Mouse (Mus musculus) heart, postnatal 0 days (tissue): ENCODE results near the gene Spata2. TPM values are rescaled to one million over a fixed set of nuclear protein-coding genes. Genes with fewer than 3 reads are reported as not detected.
A peak's percentile ranks its signal among the peaks of the same experiment; 100 is the strongest.

Source experiments
- ATAC-seq: fragments of 200-750 bp; cut with Nextera tagmentation; 2 replicates; pipeline ENCODE4 v1.8.0; 2017; ENCODE audit warnings: low read depth, moderate number of reproducible peaks, moderate library complexity; ENCODE audit not compliant: insufficient read depth
- DNase-seq: peaks from one replicate; pipeline ENCODE4 v3.0.0-alpha.2; 2016; ENCODE audit warnings: low spot score
- H3K27ac ChIP-seq: fragments of 300-500 bp; sonication (generic); 2 replicates; pipeline ENCODE4 v1.5.1; 2014; ENCODE audit warnings: low read depth, mild to moderate bottlenecking
- H3K27me3 ChIP-seq: fragments of 300-500 bp; sonication (generic); 2 replicates; pipeline ENCODE4 v1.6.1; 2014; ENCODE audit warnings: low read length, mixed read lengths; ENCODE audit not compliant: control insufficient read depth, insufficient read depth
- H3K36me3 ChIP-seq: fragments of 300-500 bp; sonication (generic); replicated peaks from 2 replicates; pipeline ENCODE4 v1.6.1; 2014; ENCODE audit warnings: low read length, mixed read lengths; ENCODE audit not compliant: control insufficient read depth, insufficient read depth
- H3K4me1 ChIP-seq: fragments of 300-500 bp; sonication (generic); 2 replicates; pipeline ENCODE4 v1.6.1; 2014; ENCODE audit warnings: antibody characterized with exemption; ENCODE audit not compliant: control insufficient read depth, insufficient read depth
- H3K4me2 ChIP-seq: fragments of 300-500 bp; sonication (generic); 2 replicates; pipeline ENCODE4 v1.6.1; 2014; ENCODE audit warnings: low read depth, mild to moderate bottlenecking, low read length, moderate library complexity
- H3K4me3 ChIP-seq: fragments of 300-500 bp; sonication (generic); 2 replicates; pipeline ENCODE4 v1.5.1; 2014; ENCODE audit warnings: low read depth, low read length
- H3K9ac ChIP-seq: fragments of 300-500 bp; sonication (generic); replicated peaks from 2 replicates; pipeline ENCODE4 v1.6.1; 2014; ENCODE audit warnings: low read depth, low read length, mixed read lengths
- H3K9me3 ChIP-seq: fragments of 300-500 bp; sonication (generic); replicated peaks from 2 replicates; pipeline ENCODE4 v1.6.1; 2016; ENCODE audit warnings: low read length; ENCODE audit not compliant: control insufficient read depth
- CTCF ChIP-seq: IDR thresholded peaks from 2 replicates; pipeline ENCODE4 v1.5.1; 2016; ENCODE audit warnings: antibody characterized with exemption, control low read depth, low read depth
- EP300 ChIP-seq: IDR thresholded peaks from 2 replicates; pipeline ENCODE4 v1.6.1; 2016; ENCODE audit warnings: antibody characterized with exemption, low read depth
- WGBS: fragments of 180-500 bp; shearing (Covaris S2); extraction: QIAGEN DNeasy Blood & Tissue Kit; methylation state at CpG from one replicate; pipeline ENCODE4 v1.1.7; 2014; 5-methylcytosine and 5-hydroxymethylcytosine counted together
- polyA plus RNA-seq: library from polyadenylated mRNA; unstranded; fragments of >200 nt; fragmentation: Nextera tagmentation; extraction: Ambion mirVana; gene quantifications from 2 replicates; pipeline ENCODE4 v1.2.1, GENCODE M21; 2015
- total RNA-seq: library from RNA; depleted of rRNA; stranded (reverse); fragments of >200 nt; gene quantifications from 2 replicates; pipeline ENCODE4 v1.2.3, GENCODE M21; 2014; ENCODE audit warnings: low replicate concordance

The Spata2 gene
- total and polyA plus RNA-seq, 2 experiments from 2014 or later, result 12.2 to 17.2 TPM

DNA sequence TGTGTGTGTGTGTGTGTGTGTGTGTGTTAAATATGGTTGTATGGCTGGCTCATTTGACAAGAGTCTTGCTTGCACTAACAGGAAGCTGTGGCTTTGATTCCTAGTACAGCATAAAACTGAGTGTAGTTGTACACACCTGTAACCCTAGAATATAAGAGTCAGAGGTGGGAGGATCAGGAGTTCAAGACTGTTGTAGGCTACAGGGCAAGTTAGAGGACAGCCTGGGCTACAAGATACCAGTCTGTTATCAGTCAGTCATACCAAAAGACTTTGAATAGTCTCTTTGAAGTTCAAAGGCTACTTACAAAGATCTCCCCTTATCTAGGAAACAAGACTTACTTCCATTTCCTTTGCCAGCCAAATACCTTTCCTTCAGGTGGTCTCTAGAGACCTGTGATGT is 41.2 kb upstream of the Spata2 start:
- DNase-seq, result no peak
- ATAC-seq, result no peak
- Histone ChIP-seq H3K9ac (no peak overlapping the region), H3K9me3 (no peaks in the 10 kb centered on the region), H3K27ac (no peak overlapping the region), H3K36me3 (no peaks in the 10 kb centered on the region), H3K4me1 (peaks cover 6% of the 10 kb centered on the region), H3K4me2 (no peak overlapping the region), H3K27me3 (peaks cover 23% of the 10 kb centered on the region), H3K4me3 (no peak overlapping the region)
- TF ChIP-seq EP300 (no peak), CTCF (no peak)

- peaks cover 14% of the 10 kb centered on the region for H3K27me3 ChIP-seq
- no peak overlapping the region for H3K9ac ChIP-seq
- no peaks in the 10 kb centered on the region for H3K4me1 ChIP-seq
- H3K9me3 ChIP-seq, result no peaks in the 10 kb centered on the region
- TF ChIP-seq EP300 (no peak), CTCF (peak; percentile 85)
- no peak overlapping the region for H3K4me3 ChIP-seq
- no peaks in the 10 kb centered on the region for H3K36me3 ChIP-seq
- DNase-seq (no peak), ATAC-seq (no peak)
- WGBS, result 19% methylated on average over 13 of the region's 13 CpGs
- no peak overlapping the region for H3K27ac ChIP-seq
- H3K4me2 ChIP-seq, result no peak overlapping the region
Measured at GRCm38 (mm10) chr2:167532131-167532530, 39.4 kb upstream of the Spata2 start.

DNA sequence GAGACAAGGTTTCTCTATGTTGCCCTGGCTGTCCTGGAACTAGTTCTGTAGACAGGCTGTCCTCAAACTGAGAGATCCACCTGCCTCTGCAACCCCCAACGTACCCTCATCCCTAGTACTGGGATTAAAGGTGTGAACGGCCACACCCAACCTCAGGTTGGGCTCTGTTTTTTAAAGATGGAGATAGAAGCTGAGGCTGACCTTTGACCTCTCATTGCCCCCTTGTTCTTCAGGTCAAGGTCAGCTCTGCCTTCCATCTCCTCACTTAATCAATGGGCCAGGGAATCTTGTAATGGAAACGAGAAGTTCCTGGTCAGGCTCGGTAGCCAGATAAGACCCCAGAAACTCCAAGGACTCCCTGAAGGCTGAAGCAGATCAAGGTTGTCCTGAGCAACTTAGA is 37.8 kb upstream of the Spata2 start:
- DNase-seq (no peak), ATAC-seq (no peak)
- H3K27me3 ChIP-seq, result no peaks in the 10 kb centered on the region
- 75% methylated on average over 4 of the region's 4 CpGs for WGBS
- H3K36me3 ChIP-seq, result no peaks in the 10 kb centered on the region
- no peak overlapping the region for H3K27ac ChIP-seq
- H3K9me3 ChIP-seq, result no peaks in the 10 kb centered on the region
- no peak overlapping the region for H3K4me3 ChIP-seq
- no peak overlapping the region for H3K4me2 ChIP-seq
- H3K9ac ChIP-seq, result no peak overlapping the region
- no peaks in the 10 kb centered on the region for H3K4me1 ChIP-seq
- TF ChIP-seq CTCF (no peak), EP300 (no peak)

GRCm38 (mm10) chr2:167529935-167530513 is 37.3 kb upstream of the Spata2 start:
- H3K4me2 ChIP-seq, result no peak overlapping the region
- H3K4me3 ChIP-seq, result no peak overlapping the region
- no peaks in the 10 kb centered on the region for H3K4me1 ChIP-seq
- DNase-seq (no peak), ATAC-seq (no peak)
- H3K27ac ChIP-seq, result no peak overlapping the region
- no peaks in the 10 kb centered on the region for H3K36me3 ChIP-seq
- WGBS, result 65% methylated on average over 5 of the region's 5 CpGs
- TF ChIP-seq EP300 (no peak), CTCF (no peak)
- H3K9me3 ChIP-seq, result no peaks in the 10 kb centered on the region
- H3K9ac ChIP-seq, result no peak overlapping the region
- H3K27me3 ChIP-seq, result no peaks in the 10 kb centered on the region

DNA sequence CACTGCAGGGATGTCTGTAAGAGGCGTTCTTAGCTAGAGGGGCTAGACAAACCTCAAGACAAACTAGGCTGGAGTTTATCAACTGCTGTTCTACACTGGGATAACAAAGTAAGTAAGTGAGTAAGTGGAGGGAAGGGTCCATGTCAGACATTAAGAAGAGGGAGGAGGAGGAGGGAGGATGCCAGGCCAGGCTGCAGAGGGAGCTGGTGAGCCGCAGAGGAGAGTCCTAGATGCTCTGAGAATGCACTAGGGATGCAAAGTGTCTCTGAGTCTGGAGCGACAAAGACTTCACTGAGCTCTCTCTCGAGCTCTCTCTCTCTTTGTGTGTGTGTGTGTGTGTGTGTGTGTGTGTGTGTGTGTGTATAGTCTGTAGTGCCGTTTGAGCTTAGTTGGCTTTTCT is 35.6 kb upstream of the Spata2 start:
- Histone ChIP-seq H3K4me1 (no peaks in the 10 kb centered on the region), H3K9ac (no peak overlapping the region), H3K4me3 (no peak overlapping the region), H3K4me2 (no peak overlapping the region), H3K27me3 (no peaks in the 10 kb centered on the region), H3K27ac (no peak overlapping the region), H3K36me3 (no peaks in the 10 kb centered on the region), H3K9me3 (no peaks in the 10 kb centered on the region)
- 24% methylated on average over 5 of the region's 5 CpGs for WGBS
- TF ChIP-seq EP300 (no peak), CTCF (peak; percentile 43)
- DNase-seq (no peak), ATAC-seq (no peak)

DNA sequence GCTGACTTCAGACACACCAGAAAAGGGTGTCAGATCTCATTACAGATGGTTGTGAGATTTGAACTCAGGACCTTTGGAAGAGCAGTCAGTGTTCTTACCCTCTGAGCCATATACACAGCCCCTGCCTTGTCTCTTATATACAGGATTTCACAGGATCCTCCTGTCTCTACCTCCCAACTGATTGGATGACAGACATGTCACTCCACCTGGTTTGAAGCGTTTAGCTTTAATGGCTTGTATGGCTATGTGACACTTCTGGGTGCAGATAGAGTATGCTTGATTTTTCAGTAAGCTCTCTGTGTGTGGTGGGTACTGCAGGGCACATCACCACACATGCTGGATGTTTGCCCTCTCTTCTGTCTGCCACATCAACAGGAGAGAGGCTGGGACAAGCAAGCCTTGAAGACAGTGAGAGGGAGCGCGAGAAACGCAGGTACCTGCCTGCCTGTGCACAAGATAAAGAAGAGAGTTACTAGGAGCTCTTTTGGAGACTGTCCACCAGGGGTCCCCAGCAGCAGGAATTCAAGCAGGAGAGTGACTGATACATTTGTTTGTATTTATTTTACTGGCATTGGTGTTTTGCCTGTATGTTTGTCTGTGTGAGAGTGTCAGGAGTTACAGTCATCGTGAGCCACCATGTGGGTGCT is 27.0 kb upstream of the Spata2 start:
- DNase-seq (no peak), ATAC-seq (no peak)
- Histone ChIP-seq H3K4me3 (no peak overlapping the region), H3K4me1 (no peaks in the 10 kb centered on the region), H3K27me3 (no peaks in the 10 kb centered on the region), H3K27ac (no peak overlapping the region), H3K9me3 (no peaks in the 10 kb centered on the region), H3K9ac (no peak overlapping the region), H3K36me3 (peaks cover 35% of the 10 kb centered on the region), H3K4me2 (no peak overlapping the region)
- no peak for TF ChIP-seq EP300
- peak; percentile 30 for TF ChIP-seq CTCF
- WGBS, result 70% methylated on average over 5 of the region's 5 CpGs
